ENCODE assay signal across 9 mouse cellular contexts in the genomic region with DNA sequence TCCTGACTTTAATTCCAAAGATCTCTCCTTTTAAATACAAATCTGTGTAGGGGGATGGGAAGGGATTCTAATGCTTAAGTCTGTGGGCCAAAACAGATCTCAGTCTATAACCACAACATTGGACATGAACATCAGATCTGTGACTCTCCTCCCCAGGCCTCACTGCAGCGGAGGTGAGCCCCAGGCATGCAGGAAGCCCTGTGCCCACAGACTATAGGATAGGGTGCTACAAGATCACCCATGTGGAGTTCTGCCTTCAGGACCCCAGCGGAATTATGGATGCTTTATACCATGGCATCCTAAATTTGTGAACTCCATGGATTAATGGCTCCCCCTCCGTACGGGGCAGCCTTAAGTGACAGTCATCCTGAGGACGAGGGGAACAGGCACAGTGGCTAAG. TPM values are rescaled to one million over a fixed set of nuclear protein-coding genes. Genes with fewer than 3 reads are reported as not detected.
A peak's percentile ranks its signal among the peaks of the same experiment; 100 is the strongest.
DNase-seq lines count a peak whose midpoint lies in the region; ATAC-seq and TF ChIP-seq lines count a peak whose summit lies in the region.
"Had no signal": no experiment of that assay in that cellular context is flagged by ENCODE, and none has a peak within 500 bp of the region (broad histone marks: within the 10 kb centered on the region; RNA-seq: fewer than 3 reads in every experiment).

No protein-coding gene starts in this region.

- no peak overlapping the region; the same call in 1 of the 2 replicates for H3K9ac ChIP-seq in forebrain, embryonic 11.5 days (ENCODE audit: low read length)
- H3K9ac ChIP-seq in neural tube, embryonic 14.5 days (replicated peaks; ENCODE audit: low read depth, low read length) = peak overlapping the region; percentile 13

- no peak for ATAC-seq in forebrain, embryonic 11.5 days (replicated peaks; ENCODE audit: low FRiP score)
- no peak for ATAC-seq in neural tube, embryonic 14.5 days (ENCODE audit: low read depth)

- WGBS in forebrain, embryonic 11.5 days = 84% methylated on average over 5 of the region's 5 CpGs
- WGBS in limb, embryonic 10.5 days = 82% methylated on average over 5 of the region's 5 CpGs
- 74% methylated on average over 5 of the region's 5 CpGs for WGBS in neural tube, embryonic 14.5 days

- DNase-seq in left cerebral cortex, adult 2 months (ENCODE audit: extremely low spot score in 1 of 2, low spot score in 2 of 2) = no peak
- no peak for DNase-seq in left cerebral cortex, postnatal 4 days
- DNase-seq in forebrain, embryonic 11.5 days (ENCODE audit: low spot score) = no peak
- no peak for DNase-seq in limb, embryonic 10.5 days (ENCODE audit: low spot score)
- no peak for DNase-seq in thymus, postnatal 4 days
- DNase-seq in ovary, postnatal 36 days (ENCODE audit: low spot score) = no peak
- DNase-seq in layer of hippocampus, adult 11-12 months (ENCODE audit: low spot score) = no peak

- peak overlapping the region; percentile 98 for H3K27ac ChIP-seq in left cerebral cortex, adult 2 months
- peak overlapping the region; percentile 48; the same call in 1 of the 2 replicates for H3K27ac ChIP-seq in forebrain, embryonic 11.5 days (ENCODE audit: low read depth, low read length)
- H3K27ac ChIP-seq in limb, embryonic 10.5 days = peak overlapping the region; percentile 98
- H3K27ac ChIP-seq in neural tube, embryonic 14.5 days (ENCODE audit: low read depth, low read length) = peak overlapping the region; percentile 98

- intact Hi-C loops in left cerebral cortex, adult 2 months (cut with DNase I) = loop anchor here (2.0 kb wide), 1 partner anchor 40 kb away; no protein-coding TSS in a partner anchor
- intact Hi-C loops in left cerebral cortex, postnatal 4 days (cut with DNase I) = loop anchor here (5.0 to 10.0 kb wide), 3 partner anchors 66 to 228 kb away; no protein-coding TSS in a partner anchor

- no peak overlapping the region for H3K4me3 ChIP-seq in left cerebral cortex, adult 2 months
- no peak overlapping the region for H3K4me3 ChIP-seq in forebrain, embryonic 11.5 days (ENCODE audit: low read depth, low read length)
- no peak overlapping the region for H3K4me3 ChIP-seq in limb, embryonic 10.5 days
- no peak overlapping the region for H3K4me3 ChIP-seq in neural tube, embryonic 14.5 days (ENCODE audit: low read depth, low read length)
- H3K4me3 ChIP-seq: erythroblast, embryonic 14.5 days had no signal

- no peaks in the 10 kb centered on the region for H3K9me3 ChIP-seq in forebrain, embryonic 11.5 days (ENCODE audit: control insufficient read depth, low read length)
- no peaks in the 10 kb centered on the region for H3K9me3 ChIP-seq in limb, embryonic 10.5 days (replicated peaks)
- H3K9me3 ChIP-seq in neural tube, embryonic 14.5 days (ENCODE audit: control insufficient read depth, low read length) = no peaks in the 10 kb centered on the region

- H3K36me3 ChIP-seq in forebrain, embryonic 11.5 days (ENCODE audit: control insufficient read depth, insufficient read depth, low read length) = no peaks in the 10 kb centered on the region
- peaks cover 4% of the 10 kb centered on the region; the same call in 1 of the 2 replicates for H3K36me3 ChIP-seq in limb, embryonic 10.5 days
- H3K36me3 ChIP-seq in neural tube, embryonic 14.5 days (ENCODE audit: control insufficient read depth, insufficient read depth, low read length) = no peaks in the 10 kb centered on the region

- TF ChIP-seq CTCF in left cerebral cortex, adult 2 months (IDR thresholded peaks at IDR 0.05) = no peak

- H3K4me2 ChIP-seq in forebrain, embryonic 11.5 days (ENCODE audit: low read depth, low read length, severe bottlenecking) = peak overlapping the region; percentile 57; the same call in 1 of the 2 replicates
- peak overlapping the region; percentile 95; the same call in 1 of the 2 replicates for H3K4me2 ChIP-seq in neural tube, embryonic 14.5 days (ENCODE audit: low read depth, low read length)

- H3K27me3 ChIP-seq in forebrain, embryonic 11.5 days (ENCODE audit: control insufficient read depth, insufficient read depth, low read length) = no peaks in the 10 kb centered on the region
- peaks cover 4% of the 10 kb centered on the region; the same call in 1 of the 2 replicates for H3K27me3 ChIP-seq in limb, embryonic 10.5 days (ENCODE audit: low read depth, poor library complexity, severe bottlenecking)
- H3K27me3 ChIP-seq in neural tube, embryonic 14.5 days (ENCODE audit: control insufficient read depth, insufficient read depth, low read length) = no peaks in the 10 kb centered on the region

- peaks cover 26% of the 10 kb centered on the region for H3K4me1 ChIP-seq in forebrain, embryonic 11.5 days (replicated peaks; ENCODE audit: control insufficient read depth, insufficient read depth, low read length)
- H3K4me1 ChIP-seq in limb, embryonic 10.5 days = peaks cover 51% of the 10 kb centered on the region
- H3K4me1 ChIP-seq in neural tube, embryonic 14.5 days (ENCODE audit: control insufficient read depth, insufficient read depth, low read length) = peaks cover 32% of the 10 kb centered on the region

RNA-seq across cellular contexts. Expression of a gene that starts 2.9 kb away (rescaled TPM):
- 10 to 100 TPM; 63.9 to 78.4 TPM for total RNA-seq in left cerebral cortex, adult 2 months (2021)
- total RNA-seq in left cerebral cortex, postnatal 4 days (2021) = 10 to 100 TPM; 52.6 to 53.0 TPM
- polyA plus RNA-seq in forebrain, embryonic 11.5 days (2014; fragmentation: Nextera tagmentation; extraction: Ambion mirVana) = 4.5 and 4.6 TPM in 2 replicates
- 4.2 and 4.5 TPM in 2 replicates for polyA plus RNA-seq in limb, embryonic 10.5 days (2016; fragmentation: Nextera tagmentation; extraction: Ambion mirVana)
- polyA plus RNA-seq in neural tube, embryonic 14.5 days (2014; fragmentation: Nextera tagmentation; extraction: Ambion mirVana) = 8.5 and 8.8 TPM in 2 replicates

Comparison
In these comparisons a context has a peak if more than half of its experiments do, and no peak if none do; other contexts are left out.
1. H3K27ac ChIP-seq: peak in every context shown above with its lines; median percentile 98 in left cerebral cortex, adult 2 months; 98 in limb, embryonic 10.5 days; 98 in neural tube, embryonic 14.5 days; 48 in forebrain, embryonic 11.5 days.